Mouse (Mus musculus) neural tube, embryonic 10.5 days (tissue): ENCODE data around the gene Cd5.

Experiments used
- DNase-seq: peaks from one replicate; pipeline ENCODE4 v3.0.0-alpha.2; 2017; ENCODE audit warnings: low spot score; ENCODE audit errors: extremely low spot score

Cd5 gene

GRCm38 (mm10) chr19:10702125-10702524, 36.7 kb downstream of the Cd5 start:
- DNase-seq = no peak

GRCm38 (mm10) chr19:10701013-10701726, 37.6 kb downstream of the Cd5 start:
- no peak for DNase-seq

GRCm38 (mm10) chr19:10699851-10700250, 39.0 kb downstream of the Cd5 start:
- DNase-seq = no peak

- DNase-seq = no peak
Observed at GRCm38 (mm10) chr19:10698131-10698991, 40.4 kb downstream of the Cd5 start.

GRCm38 (mm10) chr19:10695801-10696200, 43.0 kb downstream of the Cd5 start:
- DNase-seq = no peak

- DNase-seq = no peak
Observed at GRCm38 (mm10) chr19:10693926-10694682, 44.7 kb downstream of the Cd5 start.

GRCm38 (mm10) chr19:10692361-10692760, 46.4 kb downstream of the Cd5 start:
- DNase-seq = no peak

- DNase-seq = no peak
Observed at GRCm38 (mm10) chr19:10691660-10692059, 47.1 kb downstream of the Cd5 start.

- no peak for DNase-seq
Observed at GRCm38 (mm10) chr19:10691121-10691520, 47.7 kb downstream of the Cd5 start.

GRCm38 (mm10) chr19:10690336-10690735, 48.5 kb downstream of the Cd5 start:
- DNase-seq = no peak

- peak; percentile 24 for DNase-seq
Observed at GRCm38 (mm10) chr19:10689470-10690166, 49.2 kb downstream of the Cd5 start.

GRCm38 (mm10) chr19:10688537-10689352, 50.1 kb downstream of the Cd5 start, which contains the start of gene Vps37c:
Gene Vps37c, plus strand, starts transcription at chr19:10688735.
- DNase-seq = peak; percentile 95

- no peak for DNase-seq
Observed at GRCm38 (mm10) chr19:10685727-10686126, 53.1 kb downstream of the Cd5 start.

GRCm38 (mm10) chr19:10685081-10685480, 53.7 kb downstream of the Cd5 start:
- no peak for DNase-seq

- no peak for DNase-seq
Observed at GRCm38 (mm10) chr19:10681571-10681970, 57.2 kb downstream of the Cd5 start.

GRCm38 (mm10) chr19:10678772-10679067, 60.1 kb downstream of the Cd5 start:
- no peak for DNase-seq

- peak; percentile 52 for DNase-seq
Observed at GRCm38 (mm10) chr19:10677915-10678771, 60.7 kb downstream of the Cd5 start, which contains the start of gene Pga5. Gene Pga5, minus strand, starts transcription at chr19:10678071.

GRCm38 (mm10) chr19:10676656-10677055, 62.1 kb downstream of the Cd5 start:
- no peak for DNase-seq

- DNase-seq = no peak
Observed at GRCm38 (mm10) chr19:10673275-10673674, 65.5 kb downstream of the Cd5 start.
